Mouse (Mus musculus) neural tube, embryonic 13.5 days (tissue): ENCODE measurements around the gene Chek2. TPM values are rescaled to one million over a fixed set of nuclear protein-coding genes. Genes with fewer than 3 reads are reported as not detected.
"Not testable (repeated sequence)": the region's sequence is repeated elsewhere in the genome, so short reads cannot be mapped to it uniquely, and the experiment has no call there.

ENCODE experiments used
- ATAC-seq: fragments of 200-750 bp; cut with Nextera tagmentation; 2 replicates; pipeline ENCODE4 v1.8.0; 2017; ENCODE audit warnings: low read depth, mild to moderate bottlenecking, moderate TSS enrichment, moderate library complexity
- H3K27ac ChIP-seq: fragments of 300-500 bp; sonication (generic); replicated peaks from 2 replicates; pipeline ENCODE4 v1.5.1; 2015; ENCODE audit warnings: moderate library complexity, mild to moderate bottlenecking, inconsistent platforms
- H3K27me3 ChIP-seq: fragments of 300-500 bp; sonication (generic); 2 replicates; pipeline ENCODE4 v1.6.1; 2015; ENCODE audit warnings: mild to moderate bottlenecking, inconsistent platforms
- H3K36me3 ChIP-seq: fragments of 300-500 bp; sonication (generic); 2 replicates; pipeline ENCODE4 v1.6.1; 2015; ENCODE audit warnings: mild to moderate bottlenecking, inconsistent platforms
- H3K4me1 ChIP-seq: fragments of 300-500 bp; sonication (generic); replicated peaks from 2 replicates; pipeline ENCODE4 v1.6.1; 2015; ENCODE audit warnings: inconsistent platforms
- H3K4me2 ChIP-seq: fragments of 300-500 bp; sonication (generic); 2 replicates; pipeline ENCODE4 v1.6.1; 2015; ENCODE audit warnings: inconsistent platforms, mild to moderate bottlenecking, moderate library complexity
- H3K4me3 ChIP-seq: fragments of 300-500 bp; sonication (generic); 2 replicates; pipeline ENCODE4 v1.5.1; 2015; ENCODE audit warnings: mild to moderate bottlenecking, inconsistent platforms
- H3K9ac ChIP-seq: fragments of 300-500 bp; sonication (generic); 2 replicates; pipeline ENCODE4 v1.6.1; 2015; ENCODE audit warnings: moderate library complexity, mild to moderate bottlenecking, inconsistent platforms
- H3K9me3 ChIP-seq: fragments of 300-500 bp; sonication (generic); 2 replicates; pipeline ENCODE4 v1.6.1; 2016; ENCODE audit warnings: inconsistent platforms
- WGBS: fragments of 180-500 bp; shearing (Covaris S2); methylation state at CpG from one replicate; pipeline ENCODE4 v1.1.7; 2015; 5-methylcytosine and 5-hydroxymethylcytosine counted together
- polyA plus RNA-seq: library from polyadenylated mRNA; unstranded; fragments of >200 nt; fragmentation: Nextera tagmentation; extraction: Ambion mirVana; gene quantifications from 2 replicates; pipeline ENCODE4 v1.2.1, GENCODE M21; 2015

The Chek2 gene
- polyA plus RNA-seq, 1 experiment from 2014 or later, result 5.4 TPM

DNA sequence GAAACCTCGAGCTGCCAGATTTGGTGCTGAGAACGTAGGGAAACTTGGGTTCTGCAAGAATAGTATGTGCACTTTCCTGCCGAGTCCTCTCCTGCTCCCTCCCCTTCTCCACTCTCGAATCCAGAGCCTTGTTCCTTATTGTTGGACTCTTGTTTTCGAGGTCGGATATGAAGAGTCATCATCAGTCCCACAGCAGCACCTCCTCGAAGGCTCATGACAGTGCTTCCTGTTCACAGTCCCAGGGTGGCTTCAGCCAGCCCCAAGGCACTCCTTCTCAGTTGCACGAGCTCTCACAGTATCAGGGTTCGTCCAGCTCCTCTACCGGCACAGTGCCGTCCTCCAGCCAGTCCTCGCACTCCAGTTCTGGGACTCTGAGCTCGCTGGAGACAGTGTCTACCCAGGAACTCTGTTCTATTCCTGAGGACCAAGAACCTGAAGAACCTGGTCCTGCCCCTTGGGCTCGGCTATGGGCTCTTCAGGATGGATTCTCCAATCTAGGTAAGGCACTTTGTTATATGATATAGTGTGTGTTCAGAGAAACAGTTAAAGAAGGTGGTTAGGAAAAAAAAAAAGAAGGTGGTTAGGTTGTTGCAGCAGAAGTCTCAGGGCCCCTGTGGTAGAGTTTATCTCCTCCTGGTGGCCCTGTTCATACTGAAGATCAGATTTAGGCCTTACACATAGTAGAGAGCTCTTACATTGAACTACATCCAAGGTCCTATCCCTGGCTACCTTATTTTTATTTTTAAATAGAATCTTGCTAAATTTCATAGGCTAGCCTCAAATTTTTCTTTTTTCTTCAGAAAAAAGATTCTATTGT is 1.5 kb downstream of the Chek2 start:
- Histone ChIP-seq H3K4me2 (peak overlapping the region; percentile 74; the same call in 1 of the 2 replicates), H3K27me3 (no peaks in the 10 kb centered on the region), H3K36me3 (no peaks in the 10 kb centered on the region; the same call in 1 of the 2 replicates), H3K9ac (no peak overlapping the region), H3K27ac (no peak overlapping the region), H3K9me3 (no peaks in the 10 kb centered on the region), H3K4me3 (peak overlapping the region; percentile 60; the same call in 1 of the 2 replicates), H3K4me1 (peaks cover 16% of the 10 kb centered on the region)
- WGBS, result 90% methylated on average over 14 of the region's 14 CpGs
- no peak for ATAC-seq

DNA sequence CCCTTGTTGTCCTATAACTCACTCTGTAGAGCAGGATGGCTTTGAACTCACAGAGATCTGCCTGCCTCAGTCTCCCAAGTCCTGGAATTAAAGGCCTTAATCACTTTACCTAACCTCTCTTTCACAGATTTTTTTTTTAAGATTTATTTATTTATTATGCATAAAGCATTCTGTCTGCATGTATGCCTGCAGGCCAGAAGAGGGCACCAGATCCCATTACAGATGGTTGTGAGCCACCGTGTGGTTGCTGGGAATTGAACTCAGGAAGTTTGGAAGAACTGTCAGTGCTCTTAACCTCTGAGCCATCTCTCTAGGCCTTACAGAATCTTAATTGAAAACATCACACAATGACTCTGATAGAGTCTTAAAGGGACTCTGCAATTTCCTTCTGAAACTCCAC is 13.2 kb downstream of the Chek2 start:
- WGBS, result 91% methylated on average over 1 of the region's 1 CpGs

DNA sequence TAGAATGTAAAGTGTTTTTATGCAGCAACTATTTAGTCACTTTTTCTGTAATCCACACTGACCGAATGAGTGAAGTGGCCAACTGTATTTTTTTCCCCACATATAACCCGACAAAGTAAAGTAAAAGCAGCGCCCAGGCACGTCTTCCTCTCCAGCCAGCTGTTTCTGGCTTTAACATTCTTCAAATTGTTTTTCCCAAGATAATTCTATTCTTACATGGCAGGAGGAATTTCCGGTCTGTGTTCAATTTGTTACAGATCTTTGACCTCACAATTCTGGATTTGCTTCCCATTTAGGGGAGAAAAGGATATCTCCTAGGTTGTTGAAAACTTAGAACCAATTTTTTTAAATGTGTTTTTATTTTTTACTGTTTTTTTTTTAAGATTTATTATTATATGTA is 17.3 kb downstream of the Chek2 start:
- Histone ChIP-seq H3K27me3 (no peaks in the 10 kb centered on the region), H3K4me2 (no peak overlapping the region), H3K4me3 (no peak overlapping the region), H3K9me3 (no peaks in the 10 kb centered on the region), H3K9ac (no peak overlapping the region), H3K27ac (no peak overlapping the region), H3K4me1 (no peaks in the 10 kb centered on the region), H3K36me3 (no peaks in the 10 kb centered on the region)
- no peak for ATAC-seq
- 91% methylated on average over 5 of the region's 5 CpGs for WGBS

More for the DNA sequence above, 13.2 kb downstream of the Chek2 start:
- Histone ChIP-seq H3K27me3 (no peaks in the 10 kb centered on the region), H3K9ac (no peak overlapping the region), H3K4me3 (no peak overlapping the region), H3K4me1 (no peaks in the 10 kb centered on the region), H3K36me3 (no peaks in the 10 kb centered on the region), H3K4me2 (no peak overlapping the region), H3K27ac (no peak overlapping the region), H3K9me3 (no peaks in the 10 kb centered on the region)
- no peak for ATAC-seq

- H3K36me3 ChIP-seq, result no peaks in the 10 kb centered on the region
- H3K27ac ChIP-seq, result peak overlapping the region; percentile 78
- H3K4me2 ChIP-seq, result peak overlapping the region; percentile 30
- H3K9me3 ChIP-seq, result no peaks in the 10 kb centered on the region
- ATAC-seq, result peak; percentile 56
- H3K9ac ChIP-seq, result no peak overlapping the region
- WGBS, result 51% methylated on average over 13 of the region's 13 CpGs
- H3K27me3 ChIP-seq, result no peaks in the 10 kb centered on the region
- no peaks in the 10 kb centered on the region for H3K4me1 ChIP-seq
- no peak overlapping the region for H3K4me3 ChIP-seq
Measured at GRCm38 (mm10) chr5:110859013-110859650, 19.4 kb downstream of the Chek2 start.

DNA sequence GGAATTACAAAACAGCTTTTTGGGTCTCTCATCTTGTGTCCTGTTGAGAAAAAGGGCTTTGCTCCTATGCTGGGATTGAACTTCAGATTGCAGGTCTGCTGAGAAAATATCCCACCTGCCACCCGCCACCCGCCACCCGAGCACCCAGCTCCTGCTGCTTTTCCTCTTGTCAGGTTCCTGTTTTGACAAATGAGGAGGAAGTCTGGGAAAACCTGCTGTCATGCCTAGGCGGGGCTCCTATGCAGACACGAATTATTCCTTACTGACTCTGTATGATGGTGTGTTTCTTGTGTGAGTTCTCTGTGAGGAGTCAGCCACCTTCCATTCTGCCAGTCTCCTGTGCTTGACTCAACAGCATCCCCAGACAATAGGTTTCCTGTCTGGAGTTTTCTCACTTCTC is 20.7 kb downstream of the Chek2 start:
- Histone ChIP-seq H3K36me3 (no peaks in the 10 kb centered on the region), H3K9ac (no peak overlapping the region), H3K27me3 (no peaks in the 10 kb centered on the region), H3K27ac (no peak overlapping the region), H3K9me3 (no peaks in the 10 kb centered on the region), H3K4me1 (no peaks in the 10 kb centered on the region), H3K4me2 (no peak overlapping the region), H3K4me3 (no peak overlapping the region)
- WGBS, result 90% methylated on average over 5 of the region's 5 CpGs
- no peak for ATAC-seq

DNA sequence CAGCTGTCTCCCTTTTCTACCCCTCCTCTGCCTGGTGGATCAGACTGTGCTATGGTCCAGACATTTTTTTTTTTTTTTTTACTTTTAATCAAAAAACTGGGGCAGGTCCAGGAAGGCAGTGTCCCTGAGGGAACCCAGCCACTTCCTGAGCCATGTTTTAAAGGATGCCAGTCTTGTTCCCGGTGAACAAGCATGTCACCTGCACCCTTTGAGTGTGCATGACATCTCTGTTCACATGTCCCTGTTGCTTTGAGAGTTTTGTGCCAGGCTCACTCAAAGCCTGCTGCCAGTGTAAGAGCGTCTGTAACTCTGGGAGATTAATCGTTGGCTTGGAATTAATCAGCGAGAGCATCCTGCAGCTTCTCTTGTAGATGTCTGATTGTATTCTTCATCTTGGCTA is 28.7 kb downstream of the Chek2 start:
- H3K4me2 ChIP-seq, result no peak overlapping the region
- H3K9ac ChIP-seq, result no peak overlapping the region
- ATAC-seq, result no peak; the same call in 1 of the 2 replicates
- H3K9me3 ChIP-seq, result no peaks in the 10 kb centered on the region
- peak overlapping the region; percentile 61 for H3K27ac ChIP-seq
- no peaks in the 10 kb centered on the region for H3K27me3 ChIP-seq
- H3K4me1 ChIP-seq, result peaks cover 28% of the 10 kb centered on the region
- no peak overlapping the region for H3K4me3 ChIP-seq
- WGBS, result 69% methylated on average over 4 of the region's 4 CpGs
- H3K36me3 ChIP-seq, result no peaks in the 10 kb centered on the region

DNA sequence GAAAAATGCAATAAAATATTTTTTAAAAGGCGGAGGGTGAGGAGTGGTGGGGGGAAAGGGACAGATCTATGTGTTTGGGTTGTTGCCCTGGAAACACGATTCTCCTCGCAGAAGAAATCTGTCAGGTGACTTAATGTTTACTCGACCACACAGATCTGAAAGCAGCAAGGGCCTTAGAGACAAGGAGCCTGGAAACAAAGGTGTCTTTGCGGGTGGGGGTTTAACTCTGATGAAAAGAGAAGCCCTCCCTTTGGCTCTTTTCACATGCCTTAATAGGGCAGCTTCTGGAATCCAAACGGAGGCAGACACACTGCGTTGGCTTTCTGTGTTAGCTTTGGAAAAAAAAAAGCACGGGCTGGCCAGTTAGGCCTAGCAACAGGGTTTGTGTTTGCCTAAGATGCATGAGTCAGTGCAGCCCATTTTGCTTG is 29.5 kb downstream of the Chek2 start:
- no peaks in the 10 kb centered on the region for H3K36me3 ChIP-seq
- no peak overlapping the region for H3K4me2 ChIP-seq
- H3K9me3 ChIP-seq, result no peaks in the 10 kb centered on the region
- WGBS, result 52% methylated on average over 8 of the region's 8 CpGs
- no peaks in the 10 kb centered on the region for H3K27me3 ChIP-seq
- ATAC-seq, result no peak
- H3K9ac ChIP-seq, result no peak overlapping the region
- H3K4me3 ChIP-seq, result no peak overlapping the region
- H3K4me1 ChIP-seq, result peaks cover 28% of the 10 kb centered on the region
- H3K27ac ChIP-seq, result peak overlapping the region; percentile 61; the same call in 1 of the 2 replicates

GRCm38 (mm10) chr5:110873160-110873559 is 33.4 kb downstream of the Chek2 start:
- no peaks in the 10 kb centered on the region for H3K9me3 ChIP-seq
- WGBS, result 69% methylated on average over 6 of the region's 6 CpGs
- H3K4me3 ChIP-seq, result no peak overlapping the region
- no peak for ATAC-seq
- H3K4me2 ChIP-seq, result no peak overlapping the region
- no peaks in the 10 kb centered on the region for H3K36me3 ChIP-seq
- no peaks in the 10 kb centered on the region for H3K27me3 ChIP-seq
- H3K27ac ChIP-seq, result peak overlapping the region; percentile 59
- no peak overlapping the region for H3K9ac ChIP-seq
- H3K4me1 ChIP-seq, result peaks cover 38% of the 10 kb centered on the region

GRCm38 (mm10) chr5:110874711-110875110 is 34.9 kb downstream of the Chek2 start:
- no peak for ATAC-seq
- Histone ChIP-seq H3K9me3 (no peaks in the 10 kb centered on the region), H3K27ac (no peak overlapping the region), H3K9ac (no peak overlapping the region), H3K4me3 (no peak overlapping the region), H3K27me3 (no peaks in the 10 kb centered on the region), H3K36me3 (no peaks in the 10 kb centered on the region), H3K4me1 (peaks cover 29% of the 10 kb centered on the region), H3K4me2 (no peak overlapping the region)

DNA sequence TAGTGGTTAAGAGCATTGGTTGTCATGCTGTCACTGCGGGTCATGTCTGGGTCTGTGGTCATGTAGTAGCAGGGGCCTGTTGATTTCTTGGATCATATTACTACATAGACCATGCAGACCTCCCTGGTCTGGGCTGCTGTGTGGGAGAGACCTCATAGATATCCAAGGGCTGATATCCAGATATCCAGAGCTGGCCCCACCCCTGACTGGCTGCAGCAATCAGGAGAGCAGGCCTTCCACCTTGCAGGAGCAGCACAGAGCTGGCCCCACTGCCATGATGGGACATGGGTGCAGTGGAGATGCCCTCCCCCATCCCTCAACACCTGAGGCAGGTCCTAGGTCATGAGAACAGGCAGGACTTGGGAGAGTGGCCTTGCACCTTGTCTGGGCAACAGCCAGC is 35.5 kb downstream of the Chek2 start:
- H3K4me3 ChIP-seq, result no peak overlapping the region
- H3K9ac ChIP-seq, result no peak overlapping the region
- H3K27me3 ChIP-seq, result no peaks in the 10 kb centered on the region
- H3K27ac ChIP-seq, result no peak overlapping the region
- ATAC-seq, result no peak
- no peak overlapping the region for H3K4me2 ChIP-seq
- WGBS, result 89% methylated on average over 1 of the region's 1 CpGs
- H3K9me3 ChIP-seq, result no peaks in the 10 kb centered on the region
- H3K36me3 ChIP-seq, result no peaks in the 10 kb centered on the region
- H3K4me1 ChIP-seq, result peaks cover 28% of the 10 kb centered on the region

GRCm38 (mm10) chr5:110877666-110878505 is 38.1 kb downstream of the Chek2 start:
- Histone ChIP-seq H3K9ac (no peak overlapping the region), H3K36me3 (no peaks in the 10 kb centered on the region), H3K27me3 (no peaks in the 10 kb centered on the region), H3K4me3 (no peak overlapping the region), H3K9me3 (no peaks in the 10 kb centered on the region), H3K4me2 (no peak overlapping the region), H3K27ac (no peak overlapping the region), H3K4me1 (peaks cover 26% of the 10 kb centered on the region)
- 45% methylated on average over 5 of the region's 5 CpGs for WGBS
- no peak for ATAC-seq

DNA sequence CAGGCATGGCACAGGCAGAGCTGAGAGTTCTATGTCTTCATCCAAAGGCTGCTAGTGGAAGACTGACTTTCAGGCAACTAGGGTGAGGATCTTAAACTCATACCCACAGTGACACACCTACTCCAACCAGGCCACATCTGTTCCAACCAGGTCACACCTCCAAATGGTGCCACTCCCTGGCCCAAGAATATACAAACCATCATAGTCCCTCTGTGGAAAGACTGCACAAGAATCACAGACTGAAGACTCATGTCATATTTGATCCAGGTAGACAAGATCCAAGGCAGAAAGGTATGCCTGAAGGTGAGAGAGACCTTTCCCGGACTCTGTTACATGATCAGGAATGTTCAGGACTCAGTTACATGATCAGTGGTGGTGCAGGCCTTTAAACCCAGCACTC is 38.7 kb downstream of the Chek2 start:
- not testable (repeated sequence) for H3K9ac ChIP-seq, H3K9me3 ChIP-seq, H3K4me3 ChIP-seq, H3K27ac ChIP-seq, H3K27me3 ChIP-seq, H3K36me3 ChIP-seq, ATAC-seq, H3K4me2 ChIP-seq
- WGBS, result 96% methylated on average over 1 of the region's 1 CpGs
- peaks cover 20% of the 10 kb centered on the region for H3K4me1 ChIP-seq
